Mouse (Mus musculus) heart, embryonic 16.5 days (tissue): Measurements from ENCODE around the gene Gm5767. TPM values are rescaled to one million over a fixed set of nuclear protein-coding genes. Genes with fewer than 3 reads are reported as not detected.

Source experiments
- ATAC-seq: fragments of 200-750 bp; cut with Nextera tagmentation; replicated peaks from 2 replicates; pipeline ENCODE4 v1.8.0; 2017; ENCODE audit warnings: moderate number of reproducible peaks; ENCODE audit not compliant: insufficient read depth, low FRiP score; ENCODE audit errors: extremely low read depth
- H3K27ac ChIP-seq: fragments of 300-500 bp; sonication (generic); 2 replicates; pipeline ENCODE4 v1.5.1; 2014; ENCODE audit warnings: mild to moderate bottlenecking, low read length, control low read depth, moderate library complexity
- H3K27me3 ChIP-seq: fragments of 300-500 bp; sonication (generic); 2 replicates; pipeline ENCODE4 v1.6.1; 2014; ENCODE audit warnings: low read length, mixed read lengths; ENCODE audit not compliant: control insufficient read depth, insufficient read depth
- H3K36me3 ChIP-seq: fragments of 300-500 bp; sonication (generic); 2 replicates; pipeline ENCODE4 v1.6.1; 2014; ENCODE audit not compliant: control insufficient read depth, insufficient read depth
- H3K4me1 ChIP-seq: fragments of 300-500 bp; sonication (generic); 2 replicates; pipeline ENCODE4 v1.6.1; 2014; ENCODE audit warnings: low read length, mixed read lengths; ENCODE audit not compliant: control insufficient read depth, insufficient read depth
- H3K4me2 ChIP-seq: fragments of 300-500 bp; sonication (generic); 2 replicates; pipeline ENCODE4 v1.6.1; 2014; ENCODE audit warnings: low read depth, mild to moderate bottlenecking, control low read depth, low read length
- H3K4me3 ChIP-seq: fragments of 300-500 bp; sonication (generic); 2 replicates; pipeline ENCODE4 v1.5.1; 2014; ENCODE audit warnings: mild to moderate bottlenecking, control low read depth, low read length
- H3K9ac ChIP-seq: fragments of 300-500 bp; sonication (generic); 2 replicates; pipeline ENCODE4 v1.6.1; 2014; ENCODE audit warnings: low read length, control low read depth
- H3K9me3 ChIP-seq: fragments of 300-500 bp; sonication (generic); replicated peaks from 2 replicates; pipeline ENCODE4 v1.6.1; 2016; ENCODE audit warnings: low read length; ENCODE audit not compliant: control insufficient read depth
- WGBS: fragments of 180-500 bp; shearing (Covaris S2); extraction: QIAGEN DNeasy Blood & Tissue Kit; methylation state at CpG from one replicate; pipeline ENCODE4 v1.1.7; 2014; 5-methylcytosine and 5-hydroxymethylcytosine counted together
- polyA plus RNA-seq: library from polyadenylated mRNA; unstranded; fragments of >200 nt; fragmentation: Nextera tagmentation; extraction: Ambion mirVana; gene quantifications from 2 replicates; pipeline ENCODE4 v1.2.1, GENCODE M21; 2015

Gm5767 gene
- polyA plus RNA-seq, 1 experiment from 2014 or later: not detected

DNA sequence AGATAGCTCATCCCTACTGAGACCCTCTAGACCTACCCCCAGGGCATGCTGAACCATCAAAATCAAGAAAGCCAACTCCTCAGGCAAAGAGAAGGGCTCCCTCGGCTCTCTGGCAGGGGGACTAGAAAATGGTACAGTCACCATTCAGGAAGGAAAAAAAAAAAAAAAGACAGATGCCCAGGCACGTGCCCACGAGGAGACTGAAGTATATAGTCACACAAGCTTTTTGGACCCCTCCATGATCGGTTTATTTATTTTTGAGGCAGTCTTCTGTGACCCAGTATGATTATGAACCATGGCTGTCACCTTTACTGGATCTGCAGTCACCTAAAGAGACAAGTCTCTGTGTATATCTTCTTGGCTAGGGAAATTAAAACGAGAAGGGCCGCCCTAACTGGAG lies 7.2 kb upstream of the Gm5767 start:
- WGBS: 65% methylated on average over 6 of the region's 6 CpGs
- H3K4me3 ChIP-seq: no peak overlapping the region
- H3K27me3 ChIP-seq: no peaks in the 10 kb centered on the region
- no peak overlapping the region for H3K27ac ChIP-seq
- ATAC-seq: no peak
- H3K9ac ChIP-seq: no peak overlapping the region
- H3K4me2 ChIP-seq: no peak overlapping the region
- no peaks in the 10 kb centered on the region for H3K36me3 ChIP-seq
- no peaks in the 10 kb centered on the region for H3K9me3 ChIP-seq
- peaks cover 29% of the 10 kb centered on the region for H3K4me1 ChIP-seq

DNA sequence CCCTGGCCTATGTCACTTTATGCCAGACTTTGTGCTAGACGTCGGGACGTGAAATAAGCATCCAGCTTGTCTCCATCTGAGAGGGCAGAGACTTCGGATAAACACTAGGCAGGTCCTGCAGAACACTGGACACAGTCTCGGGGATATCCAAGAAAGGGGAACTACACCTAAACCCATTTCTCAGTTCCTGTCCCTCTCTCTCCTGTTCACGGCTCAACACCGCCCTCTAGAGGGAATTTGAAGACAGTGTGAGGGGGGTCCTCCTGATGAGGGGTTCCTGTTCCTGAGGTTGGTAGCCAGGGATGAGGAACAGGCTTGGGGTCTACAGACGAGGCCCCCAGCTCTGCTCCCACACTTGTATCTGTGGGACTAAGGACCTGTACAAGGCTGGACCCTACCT lies 6.4 kb upstream of the Gm5767 start:
- peaks cover 21% of the 10 kb centered on the region for H3K4me1 ChIP-seq
- ATAC-seq: no peak
- H3K9ac ChIP-seq: no peak overlapping the region
- H3K4me3 ChIP-seq: no peak overlapping the region
- peak overlapping the region; percentile 17; the same call in 1 of the 2 replicates for H3K4me2 ChIP-seq
- no peaks in the 10 kb centered on the region for H3K27me3 ChIP-seq
- H3K9me3 ChIP-seq: no peaks in the 10 kb centered on the region
- no peaks in the 10 kb centered on the region for H3K36me3 ChIP-seq
- H3K27ac ChIP-seq: no peak overlapping the region
- WGBS: 5% methylated on average over 8 of the region's 8 CpGs

DNA sequence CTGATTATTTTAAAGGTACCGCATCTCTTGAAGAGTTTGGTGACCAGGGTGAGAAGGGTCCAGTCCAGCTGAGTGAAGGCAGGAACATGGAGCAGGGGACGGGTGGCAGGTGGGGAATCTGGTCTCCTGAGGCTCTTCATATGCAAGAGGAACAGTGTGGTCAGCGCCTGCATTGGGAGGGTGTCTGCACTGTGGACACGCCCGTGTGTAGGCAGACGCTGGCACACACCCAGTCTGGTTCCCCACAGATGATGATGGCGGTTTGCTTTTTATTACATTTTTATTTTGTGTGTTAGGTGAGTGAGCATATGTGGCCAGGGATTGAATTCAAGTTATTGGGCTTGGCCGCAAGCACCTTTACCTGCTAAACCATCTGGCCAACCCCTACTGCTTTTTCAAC lies 5.0 kb upstream of the Gm5767 start:
- no peak overlapping the region for H3K27ac ChIP-seq
- H3K36me3 ChIP-seq: no peaks in the 10 kb centered on the region
- no peak overlapping the region for H3K9ac ChIP-seq
- H3K4me3 ChIP-seq: no peak overlapping the region
- peaks cover 7% of the 10 kb centered on the region for H3K4me1 ChIP-seq
- no peaks in the 10 kb centered on the region for H3K9me3 ChIP-seq
- H3K4me2 ChIP-seq: no peak overlapping the region
- H3K27me3 ChIP-seq: no peaks in the 10 kb centered on the region
- 76% methylated on average over 8 of the region's 8 CpGs for WGBS
- no peak for ATAC-seq

DNA sequence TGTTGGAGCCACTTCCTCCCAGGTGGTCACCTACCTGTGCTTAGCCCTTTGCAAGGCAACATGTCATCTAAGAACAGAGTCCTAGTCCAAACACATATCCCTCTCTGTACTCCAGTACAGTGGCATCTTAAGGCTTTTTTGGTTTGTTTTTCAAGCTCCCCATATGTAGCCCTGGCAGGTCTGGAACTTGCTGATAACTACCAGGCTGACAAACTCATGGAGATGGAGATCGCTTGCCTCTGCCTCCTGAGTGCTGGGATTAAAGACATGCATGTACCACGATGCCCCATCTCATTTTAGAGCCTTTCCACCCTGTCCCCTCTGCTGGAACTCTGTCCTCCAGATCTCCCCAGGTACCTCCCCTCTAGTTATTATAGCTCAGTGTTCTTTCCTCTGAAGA lies 4.3 kb upstream of the Gm5767 start:
- H3K4me1 ChIP-seq: peaks cover under 1% of the 10 kb centered on the region; the same call in 1 of the 2 replicates
- H3K27me3 ChIP-seq: no peaks in the 10 kb centered on the region
- H3K9ac ChIP-seq: no peak overlapping the region
- no peaks in the 10 kb centered on the region for H3K36me3 ChIP-seq
- 69% methylated on average over 2 of the region's 2 CpGs for WGBS
- no peak overlapping the region for H3K27ac ChIP-seq
- no peak overlapping the region for H3K4me3 ChIP-seq
- H3K4me2 ChIP-seq: no peak overlapping the region
- no peaks in the 10 kb centered on the region for H3K9me3 ChIP-seq
- no peak for ATAC-seq

DNA sequence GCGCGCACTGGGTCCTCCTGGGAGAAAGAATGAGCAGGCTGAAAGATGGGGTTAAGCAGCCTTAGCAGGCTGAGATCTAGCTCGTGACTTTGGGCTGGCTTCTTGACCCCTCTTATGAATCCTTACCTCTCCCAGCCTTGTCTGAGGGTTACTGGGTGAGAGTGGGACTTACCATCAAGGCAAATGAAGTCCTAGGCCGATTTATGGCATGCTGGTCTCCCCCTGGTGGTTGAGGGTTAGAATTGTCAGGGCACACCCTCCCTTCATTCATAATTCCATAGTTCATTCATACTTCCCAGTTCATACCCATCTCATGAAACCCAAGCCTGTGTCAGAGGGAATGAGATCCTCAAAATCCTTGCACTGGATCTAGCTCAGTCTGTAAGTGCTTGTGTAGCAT lies 3.8 kb upstream of the Gm5767 start:
- ATAC-seq: no peak
- no peaks in the 10 kb centered on the region for H3K9me3 ChIP-seq
- no peak overlapping the region for H3K27ac ChIP-seq
- WGBS: 51% methylated on average over 4 of the region's 4 CpGs
- no peak overlapping the region for H3K9ac ChIP-seq
- no peak overlapping the region for H3K4me2 ChIP-seq
- H3K27me3 ChIP-seq: no peaks in the 10 kb centered on the region
- no peak overlapping the region for H3K4me3 ChIP-seq
- H3K36me3 ChIP-seq: no peaks in the 10 kb centered on the region
- H3K4me1 ChIP-seq: no peaks in the 10 kb centered on the region; the same call in 1 of the 2 replicates

DNA sequence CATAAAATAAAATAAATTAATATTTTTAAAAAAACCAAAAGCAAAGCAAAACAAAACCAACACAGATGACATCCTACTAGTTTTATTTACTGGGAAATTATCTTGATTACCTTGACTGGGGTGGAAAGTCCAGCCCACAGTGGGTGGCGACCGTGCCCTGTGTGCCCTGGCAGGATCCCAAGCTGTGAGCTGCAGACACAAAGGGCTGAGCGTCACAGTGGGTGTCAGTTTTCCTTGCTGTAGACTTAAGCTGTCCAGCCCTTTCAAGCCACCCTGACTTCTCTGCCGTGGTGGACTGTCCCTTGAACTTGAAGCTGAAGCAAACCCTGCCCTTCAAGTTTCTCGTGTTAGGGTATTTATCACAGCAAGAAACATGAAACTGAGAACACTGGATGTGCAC lies 2.5 kb upstream of the Gm5767 start:
- Histone ChIP-seq H3K4me2 (no peak overlapping the region), H3K4me1 (no peaks in the 10 kb centered on the region), H3K9me3 (no peaks in the 10 kb centered on the region), H3K9ac (no peak overlapping the region), H3K4me3 (no peak overlapping the region), H3K36me3 (no peaks in the 10 kb centered on the region), H3K27ac (no peak overlapping the region), H3K27me3 (no peaks in the 10 kb centered on the region)
- WGBS: 50% methylated on average over 5 of the region's 5 CpGs
- ATAC-seq: no peak

DNA sequence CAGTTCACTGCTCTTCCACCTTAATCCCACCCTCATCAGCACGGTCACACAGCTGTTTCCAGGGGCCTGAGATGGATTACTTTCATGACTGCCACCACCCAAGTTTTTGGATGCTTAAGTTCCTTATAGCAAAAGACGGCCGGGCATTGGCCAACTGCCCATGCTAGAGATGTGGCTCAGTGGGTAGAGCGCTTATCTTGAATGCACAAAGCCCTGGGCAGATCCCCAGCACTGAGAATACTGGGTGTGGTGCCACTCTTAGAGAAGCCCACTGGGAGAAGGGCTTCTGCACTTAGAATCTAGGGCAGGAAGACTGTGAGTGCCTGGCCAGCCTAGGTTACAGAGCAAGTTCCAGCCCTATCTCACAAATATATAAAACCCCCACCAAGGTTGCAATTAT lies 1.9 kb upstream of the Gm5767 start:
- no peaks in the 10 kb centered on the region for H3K36me3 ChIP-seq
- no peak overlapping the region for H3K4me2 ChIP-seq
- no peaks in the 10 kb centered on the region for H3K9me3 ChIP-seq
- no peak overlapping the region for H3K27ac ChIP-seq
- no peak overlapping the region for H3K4me3 ChIP-seq
- WGBS: 78% methylated on average over 4 of the region's 4 CpGs
- no peak overlapping the region for H3K9ac ChIP-seq
- no peaks in the 10 kb centered on the region for H3K27me3 ChIP-seq
- ATAC-seq: no peak
- H3K4me1 ChIP-seq: no peaks in the 10 kb centered on the region

DNA sequence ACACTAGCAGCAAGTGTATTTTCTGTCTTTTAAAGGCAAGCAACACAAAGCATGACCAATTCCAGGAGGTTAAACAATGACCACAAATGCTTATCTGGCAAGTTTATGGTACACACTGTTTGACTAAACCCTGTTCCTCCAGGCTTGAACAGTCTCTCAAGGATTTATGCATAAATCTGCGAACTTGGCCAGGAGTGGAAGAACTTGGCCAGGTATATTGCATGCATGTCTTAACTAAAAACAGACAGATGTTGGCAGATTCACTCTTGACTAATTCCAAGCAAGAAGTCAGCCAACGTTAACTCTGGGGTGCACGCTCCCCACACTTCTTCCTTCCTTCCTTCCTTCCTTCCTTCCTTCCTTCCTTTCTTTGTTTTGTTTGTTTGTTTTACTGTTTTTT lies 790 bp upstream of the Gm5767 start:
- Histone ChIP-seq H3K9ac (no peak overlapping the region), H3K4me2 (no peak overlapping the region), H3K27me3 (no peaks in the 10 kb centered on the region), H3K36me3 (no peaks in the 10 kb centered on the region), H3K4me1 (no peaks in the 10 kb centered on the region), H3K4me3 (no peak overlapping the region), H3K9me3 (no peaks in the 10 kb centered on the region), H3K27ac (no peak overlapping the region)
- ATAC-seq: no peak
- 68% methylated on average over 3 of the region's 3 CpGs for WGBS

DNA sequence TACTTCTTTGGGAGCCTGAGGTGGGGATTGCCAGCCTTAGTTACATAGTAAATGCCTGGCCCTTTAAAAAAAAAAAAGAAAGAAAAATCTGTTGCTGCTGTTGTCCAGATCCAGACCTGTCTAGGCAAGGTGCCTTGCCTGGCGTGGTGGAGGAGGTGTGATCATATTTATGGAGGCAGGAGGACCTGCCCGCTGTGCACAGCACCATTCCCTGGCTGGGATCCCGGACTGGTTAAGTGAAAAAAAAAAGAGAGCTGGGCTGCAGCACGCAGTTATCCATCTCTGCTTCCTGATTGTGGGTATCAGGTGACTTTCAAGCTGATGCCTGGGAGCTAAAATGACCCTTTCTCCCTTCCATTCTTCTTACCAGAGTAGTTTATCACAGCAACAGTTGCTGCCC lies 4.5 kb downstream of the Gm5767 start:
- no peak for ATAC-seq

More for the DNA sequence above, 4.5 kb downstream of the Gm5767 start:
- peaks cover 5% of the 10 kb centered on the region for H3K4me1 ChIP-seq
- 31% methylated on average over 4 of the region's 4 CpGs for WGBS
- H3K27ac ChIP-seq: no peak overlapping the region
- H3K36me3 ChIP-seq: peaks cover 5% of the 10 kb centered on the region
- no peaks in the 10 kb centered on the region for H3K27me3 ChIP-seq
- no peak overlapping the region for H3K9ac ChIP-seq
- no peaks in the 10 kb centered on the region for H3K9me3 ChIP-seq
- H3K4me3 ChIP-seq: no peak overlapping the region
- no peak overlapping the region for H3K4me2 ChIP-seq
